Mouse (Mus musculus) myocyte (in vitro differentiated cells): Measurements from ENCODE around the gene Frrs1l. TPM values are rescaled to one million over a fixed set of nuclear protein-coding genes. Genes with fewer than 3 reads are reported as not detected.

Experiments used
- H3K27me3 ChIP-seq: one replicate; pipeline ENCODE4 v1.6.1; 2011; ENCODE audit not compliant: control insufficient read depth, insufficient read depth, insufficient read length
- H3K36me3 ChIP-seq: one replicate; pipeline ENCODE4 v1.6.1; 2011; ENCODE audit not compliant: control insufficient read depth, insufficient read depth
- H3K4me2 ChIP-seq: one replicate; pipeline ENCODE4 v1.6.1; 2011; ENCODE audit warnings: low read depth, control low read depth
- H3K4me3 ChIP-seq: one replicate; pipeline ENCODE4 v1.5.1; 2011; ENCODE audit warnings: mild to moderate bottlenecking, control low read depth, moderate library complexity
- H3K79me2 ChIP-seq: one replicate; pipeline ENCODE4 v1.6.1; 2011; ENCODE audit not compliant: control insufficient read depth, insufficient read depth
- H3ac ChIP-seq: one replicate; pipeline ENCODE4 v1.6.1; 2011; ENCODE audit not compliant: control insufficient read depth, insufficient read length
- CEBPB ChIP-seq: IDR thresholded peaks from 2 replicates; pipeline ENCODE4 v1.6.1; 2011; ENCODE audit warnings: mild to moderate bottlenecking, moderate library complexity; ENCODE audit not compliant: poor library complexity, insufficient read depth, severe bottlenecking
- E2F4 ChIP-seq: IDR thresholded peaks from one replicate; pipeline ENCODE4 v1.6.1; 2011; ENCODE audit warnings: mild to moderate bottlenecking, control low read depth, moderate library complexity; ENCODE audit not compliant: insufficient read depth
- MAX ChIP-seq: IDR thresholded peaks from one replicate; pipeline ENCODE4 v1.6.1; 2011; ENCODE audit warnings: low read depth, mild to moderate bottlenecking, control low read depth
- MYOD1 ChIP-seq, 3 experiments: IDR thresholded peaks; one replicate each; pipeline ENCODE4 v1.6.1; 2011; ENCODE audit warnings: control low read depth in 2 of 3, low read depth in 2 of 3, mild to moderate bottlenecking in 2 of 3, moderate library complexity in 1 of 3; ENCODE audit not compliant: insufficient read length in 2 of 3, control insufficient read depth in 1 of 3
- MYOG ChIP-seq, 3 experiments: IDR thresholded peaks; one replicate each; pipeline ENCODE4 v1.6.1; 2011; ENCODE audit warnings: control low read depth in 2 of 3, low read depth in 2 of 3, mild to moderate bottlenecking in 2 of 3; ENCODE audit not compliant: insufficient read length in 2 of 3, control insufficient read depth in 1 of 3, insufficient read depth in 1 of 3
- POLR2A ChIP-seq: IDR thresholded peaks from one replicate; pipeline ENCODE4 v1.6.1; 2011; ENCODE audit warnings: low read depth, mild to moderate bottlenecking, control low read depth, moderate library complexity; ENCODE audit not compliant: insufficient read length
- POLR2AphosphoS2 ChIP-seq: IDR thresholded peaks from one replicate; pipeline ENCODE4 v1.6.1; 2011; ENCODE audit warnings: low read depth, control low read depth; ENCODE audit not compliant: insufficient read length
- REST ChIP-seq: IDR thresholded peaks from one replicate; pipeline ENCODE4 v1.6.1; 2011; ENCODE audit warnings: mild to moderate bottlenecking, control low read depth, moderate library complexity; ENCODE audit not compliant: insufficient read depth, insufficient read length
- SRF ChIP-seq: IDR thresholded peaks from one replicate; pipeline ENCODE4 v1.6.1; 2011; ENCODE audit warnings: low read depth; ENCODE audit not compliant: control insufficient read depth, insufficient read length
- TCF12 ChIP-seq: IDR thresholded peaks from one replicate; pipeline ENCODE4 v1.6.1; 2011; ENCODE audit warnings: mild to moderate bottlenecking, control low read depth; ENCODE audit not compliant: poor library complexity, insufficient read depth, severe bottlenecking
- TCF3 ChIP-seq: IDR thresholded peaks from one replicate; pipeline ENCODE4 v1.6.1; 2011; ENCODE audit warnings: low read depth, control low read depth; ENCODE audit not compliant: insufficient read length
- USF1 ChIP-seq: IDR thresholded peaks from one replicate; pipeline ENCODE4 v1.6.1; 2011; ENCODE audit warnings: low read depth, mild to moderate bottlenecking, control low read depth, moderate library complexity
- polyA plus RNA-seq: library from polyadenylated mRNA; unstranded; fragments of >200 nt; fragmentation: generic; extraction: Trizol; gene quantifications from one replicate; pipeline ENCODE4 v1.2.1, GENCODE M21; 2012; ENCODE audit warnings: missing spikeins

Gene Frrs1l
- polyA plus RNA-seq, 1 experiment, result not detected

- Histone ChIP-seq H3K36me3 (no peaks in the 10 kb centered on the region), H3K4me3 (no peak overlapping the region), H3K4me2 (no peak overlapping the region), H3K27me3 (no peaks in the 10 kb centered on the region), H3K79me2 (peaks cover 21% of the 10 kb centered on the region), H3ac (no peak overlapping the region)
- TF ChIP-seq POLR2A (no peak), USF1 (no peak), MYOG (IDR thresholded peaks at IDR 0.05; ENCODE audit: control insufficient read depth in 1 of 3, insufficient read depth in 1 of 3, insufficient read length in 2 of 3, low read depth in 2 of 3) (no peak), TCF3 (no peak), CEBPB (no peak), MYOD1 (IDR thresholded peaks at IDR 0.05; ENCODE audit: control insufficient read depth in 1 of 3, insufficient read length in 2 of 3, low read depth in 2 of 3) (no peak), TCF12 (no peak), E2F4 (no peak), REST (no peak), SRF (no peak), MAX (no peak), POLR2AphosphoS2 (no peak)
These were observed 40.7 kb downstream of the Frrs1l start for GRCm38 (mm10) chr4:56949494-56949893.

DNA sequence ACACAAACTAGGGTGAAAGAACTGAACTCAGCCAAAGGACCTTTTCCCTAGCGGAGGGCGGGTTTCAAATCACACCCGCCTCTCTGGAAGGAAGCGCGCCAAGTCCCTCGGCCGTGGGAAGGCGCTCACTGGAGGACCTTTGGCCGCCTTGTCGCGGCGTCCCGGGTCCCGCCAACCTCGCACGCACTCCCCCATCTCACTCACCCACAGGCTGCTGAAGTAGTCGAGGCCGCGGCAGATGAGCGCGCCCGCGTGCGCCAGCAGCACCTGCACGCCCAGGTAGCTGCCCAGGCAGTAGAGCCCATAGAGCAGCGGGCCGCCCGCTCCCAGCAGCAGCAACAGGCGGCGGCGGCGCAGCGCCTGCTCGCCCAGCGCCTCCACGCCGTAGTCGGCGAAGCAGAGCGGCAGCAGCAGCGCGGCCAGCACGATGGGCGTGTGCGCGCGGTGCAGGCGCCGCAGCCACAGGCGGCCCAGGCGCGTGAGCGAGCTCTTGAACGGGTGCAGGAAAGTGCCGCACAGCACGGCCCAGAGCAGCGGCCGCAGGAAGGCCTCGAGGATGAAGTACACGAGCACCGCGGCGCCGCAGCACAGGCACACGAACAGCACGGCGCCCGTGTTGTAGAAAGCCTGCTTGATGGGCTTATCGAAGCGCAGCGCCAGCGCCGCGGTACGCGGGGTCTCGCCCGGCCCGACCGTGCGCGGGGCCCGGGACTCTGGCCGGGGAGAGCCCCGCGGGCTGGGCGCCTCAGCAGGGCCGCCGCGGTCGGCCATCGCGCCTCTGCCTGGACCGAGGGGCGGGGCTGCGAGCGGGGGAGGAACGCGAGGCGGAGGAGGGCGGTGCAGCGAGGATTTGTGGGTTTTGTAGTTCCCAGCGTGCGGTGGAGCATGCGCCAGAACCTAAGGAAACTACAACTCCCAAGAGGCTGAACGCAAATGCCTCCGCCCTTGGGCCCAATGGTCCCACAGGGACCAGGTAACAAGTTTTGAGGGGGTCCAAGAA, 43.2 kb downstream of the Frrs1l start, which contains the start of gene Tmem245:
Gene Tmem245 (minus strand): TSS at position 797 of the 1,000 bp plus-strand sequence.
- Histone ChIP-seq H3ac (peak within 1 kb of the TSS; percentile 45), H3K4me2 (peak within 1 kb of the TSS; percentile 98), H3K36me3 (no peaks in the 10 kb centered on the region), H3K79me2 (peaks cover 46% of the 10 kb centered on the region), H3K4me3 (peak within 1 kb of the TSS; percentile 43), H3K27me3 (no peaks in the 10 kb centered on the region)
- TF ChIP-seq TCF3 (no peak), E2F4 (no peak), POLR2AphosphoS2 (peak; percentile 61), TCF12 (no peak), USF1 (no peak), SRF (no peak), POLR2A (peak; percentile 71), REST (no peak), MYOG (IDR thresholded peaks at IDR 0.05; ENCODE audit: control insufficient read depth in 1 of 3, insufficient read depth in 1 of 3, insufficient read length in 2 of 3, low read depth in 2 of 3) (peak in 2 of 3 experiments; percentile 14 to 19), MAX (peak; percentile 37), MYOD1 (IDR thresholded peaks at IDR 0.05; ENCODE audit: control insufficient read depth in 1 of 3, insufficient read length in 2 of 3, low read depth in 2 of 3) (peak in 1 of 3 experiments; percentile 65), CEBPB (no peak)

DNA sequence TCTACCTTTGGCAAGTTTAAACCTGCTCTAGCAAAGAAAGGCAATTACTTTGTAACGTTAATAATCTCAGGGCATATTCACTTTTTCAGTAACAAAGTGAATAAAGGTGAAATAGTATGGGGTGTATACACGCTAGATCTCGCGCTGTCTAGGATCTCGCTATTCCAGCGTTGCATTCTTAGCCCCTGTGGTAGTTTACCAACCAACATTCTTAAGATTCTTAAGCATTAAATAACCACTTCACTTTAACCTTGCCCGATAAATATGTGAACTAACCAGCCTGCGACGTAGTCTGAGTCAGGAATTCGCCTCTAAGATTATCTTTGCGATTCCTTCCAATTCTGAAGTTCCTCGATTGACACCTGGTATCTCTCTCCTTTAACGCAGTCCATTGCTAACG, 44.0 kb downstream of the Frrs1l start:
- H3K36me3 ChIP-seq, result no peaks in the 10 kb centered on the region
- H3K4me3 ChIP-seq, result peak overlapping the region; percentile 43
- no peak for TF ChIP-seq MAX
- no peak for TF ChIP-seq USF1
- no peak for TF ChIP-seq POLR2A
- no peak for TF ChIP-seq SRF
- no peak for TF ChIP-seq TCF12
- H3K27me3 ChIP-seq, result no peaks in the 10 kb centered on the region
- H3ac ChIP-seq, result peak overlapping the region; percentile 45
- peaks cover 50% of the 10 kb centered on the region for H3K79me2 ChIP-seq
- peak overlapping the region; percentile 98 for H3K4me2 ChIP-seq

DNA sequence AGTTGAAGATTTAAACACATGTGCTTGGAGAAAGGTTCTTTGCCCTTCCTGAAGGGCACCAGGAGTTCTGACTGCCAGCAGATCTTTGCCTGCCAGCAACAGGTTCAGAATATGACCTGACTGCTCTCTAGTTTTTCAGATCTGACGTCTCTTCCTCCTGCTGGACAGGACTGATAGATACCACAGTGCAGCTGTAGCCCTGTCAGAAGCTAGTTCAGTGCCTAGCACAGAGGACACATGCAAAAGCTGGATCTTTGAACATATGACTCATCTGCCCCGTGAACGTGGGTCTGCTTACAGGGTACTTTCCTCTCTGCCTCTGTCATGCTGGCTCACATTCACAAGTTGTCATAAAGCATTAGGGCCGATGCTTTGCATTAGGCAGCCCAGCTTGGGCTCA, 45.9 kb downstream of the Frrs1l start:
- Histone ChIP-seq H3K79me2 (peaks cover 56% of the 10 kb centered on the region), H3K27me3 (no peaks in the 10 kb centered on the region), H3ac (no peak overlapping the region), H3K4me2 (peak overlapping the region; percentile 15), H3K4me3 (no peak overlapping the region), H3K36me3 (no peaks in the 10 kb centered on the region)
- TF ChIP-seq TCF12 (no peak), MYOG (IDR thresholded peaks at IDR 0.05; ENCODE audit: control insufficient read depth in 1 of 3, insufficient read depth in 1 of 3, insufficient read length in 2 of 3, low read depth in 2 of 3) (peak in 1 of 3 experiments; percentile 1)

DNA sequence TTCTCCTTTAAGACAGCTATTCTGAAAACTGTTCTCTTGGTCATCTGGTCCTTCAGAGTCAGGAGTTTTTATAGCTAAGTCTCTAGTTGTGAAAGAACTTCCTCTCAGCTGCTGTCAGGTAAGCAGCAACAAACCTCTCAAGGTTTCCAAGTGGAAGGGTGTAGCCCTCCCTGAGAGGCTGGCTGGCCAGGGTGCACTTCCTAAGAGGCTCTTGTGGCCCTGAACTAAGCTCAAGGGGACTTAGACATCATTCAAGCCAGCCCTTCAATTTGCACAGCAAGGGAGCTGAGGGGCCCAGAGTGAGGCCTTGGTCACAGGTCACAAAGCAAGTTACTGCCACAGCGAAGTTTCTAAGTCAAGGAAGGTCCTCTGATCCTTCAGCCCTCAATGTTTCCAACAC, 46.9 kb downstream of the Frrs1l start:
- no peak for TF ChIP-seq SRF
- no peak for TF ChIP-seq REST
- TF ChIP-seq MAX, result no peak
- Histone ChIP-seq H3K36me3 (no peaks in the 10 kb centered on the region), H3ac (no peak overlapping the region), H3K4me3 (no peak overlapping the region), H3K4me2 (no peak overlapping the region), H3K79me2 (peaks cover 66% of the 10 kb centered on the region), H3K27me3 (no peaks in the 10 kb centered on the region)
